Mouse (Mus musculus) E14TG2a.4 (cell line): ENCODE measurements around the gene Btnl9.

Experiments used
- H3K27me3 ChIP-seq: 2 replicates; pipeline ENCODE4 v1.6.1; 2014; ENCODE audit warnings: low read length, control low read depth; ENCODE audit not compliant: insufficient read depth
- H3K36me3 ChIP-seq: 2 replicates; pipeline ENCODE4 v1.6.1; 2014; ENCODE audit warnings: low read length, control low read depth; ENCODE audit not compliant: insufficient read depth
- H3K4me1 ChIP-seq: replicated peaks from 2 replicates; pipeline ENCODE4 v1.6.1; 2014; ENCODE audit warnings: low read depth, low read length, control low read depth
- H3K4me3 ChIP-seq: replicated peaks from 2 replicates; pipeline ENCODE4 v1.5.1; 2014; ENCODE audit warnings: mild to moderate bottlenecking, low read length
- H3K9me3 ChIP-seq: 2 replicates; pipeline ENCODE4 v1.6.1; 2014; ENCODE audit warnings: low read length, control low read depth
- CTCF ChIP-seq: conservative IDR thresholded peaks from 2 replicates; pipeline ENCODE4 v1.5.1; 2014; ENCODE audit warnings: low read length
- NANOG ChIP-seq: IDR thresholded peaks from 2 replicates; pipeline ENCODE4 v1.6.1; 2014; ENCODE audit warnings: borderline replicate concordance, low read length, mixed read lengths
- POU5F1 ChIP-seq: IDR thresholded peaks from 2 replicates; pipeline ENCODE4 v1.6.1; 2014; ENCODE audit warnings: low read length, borderline replicate concordance

Gene Btnl9

GRCm38 (mm10) chr11:49186955-49187488 is at the start of gene Btnl9:
Btnl9 (minus strand) TSS chr11:49187159.
- Histone ChIP-seq H3K27me3 (peaks cover 33% of the 10 kb centered on the region), H3K9me3 (no peaks in the 10 kb centered on the region), H3K4me3 (peak within 1 kb of the TSS; percentile 39), H3K36me3 (no peaks in the 10 kb centered on the region), H3K4me1 (peaks cover 11% of the 10 kb centered on the region)
- no peak for TF ChIP-seq POU5F1
- no peak for TF ChIP-seq CTCF
- TF ChIP-seq NANOG: no peak

DNA sequence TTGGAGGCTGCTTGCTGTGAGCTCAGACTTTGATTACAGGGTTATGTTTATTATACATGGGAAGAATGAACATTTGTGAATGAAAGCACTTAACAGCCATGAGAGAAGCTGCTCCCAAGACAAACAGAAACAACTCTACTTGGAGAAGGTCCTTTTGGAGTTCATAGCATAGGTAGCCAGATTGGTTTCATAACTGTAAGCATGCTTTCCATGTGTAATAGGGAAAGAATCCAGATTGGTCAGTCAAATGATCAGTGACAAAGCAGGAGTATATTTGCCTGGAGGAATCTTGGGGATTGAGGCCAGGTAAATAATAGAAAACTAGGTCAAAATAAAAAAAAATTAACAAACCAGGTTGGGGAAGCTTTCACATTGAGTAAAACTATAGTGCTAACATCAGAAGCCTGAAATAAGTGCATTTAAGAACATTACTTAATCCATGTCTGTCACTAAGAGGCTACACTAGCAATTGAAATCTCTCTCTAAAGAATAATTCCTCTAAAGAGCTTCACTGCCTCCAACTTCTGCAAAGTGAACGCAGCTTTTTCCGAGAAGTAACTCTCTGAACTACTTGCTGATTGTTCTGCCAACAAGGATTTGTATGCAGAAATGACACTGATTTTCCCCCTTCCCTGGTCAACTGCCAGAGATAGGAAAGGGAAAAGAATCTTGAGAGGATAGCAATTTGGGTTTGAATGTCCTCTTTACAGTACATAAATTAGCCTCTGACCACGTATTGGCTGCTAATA is 48.7 kb upstream of the Btnl9 start:
- Histone ChIP-seq H3K27me3 (peaks cover 3% of the 10 kb centered on the region; the same call in 1 of the 2 replicates), H3K9me3 (no peaks in the 10 kb centered on the region), H3K4me1 (no peaks in the 10 kb centered on the region), H3K4me3 (no peak overlapping the region), H3K36me3 (no peaks in the 10 kb centered on the region)
- TF ChIP-seq NANOG (no peak), CTCF (no peak), POU5F1 (no peak)

- H3K4me1 ChIP-seq: no peaks in the 10 kb centered on the region
- peaks cover 3% of the 10 kb centered on the region; the same call in 1 of the 2 replicates for H3K27me3 ChIP-seq
- TF ChIP-seq NANOG (no peak), CTCF (no peak), POU5F1 (no peak)
- no peaks in the 10 kb centered on the region for H3K9me3 ChIP-seq
- no peaks in the 10 kb centered on the region for H3K36me3 ChIP-seq
- no peak overlapping the region for H3K4me3 ChIP-seq
Observed at GRCm38 (mm10) chr11:49232781-49233180, 45.8 kb upstream of the Btnl9 start.

GRCm38 (mm10) chr11:49224455-49224854 is 37.5 kb upstream of the Btnl9 start:
- Histone ChIP-seq H3K4me1 (no peaks in the 10 kb centered on the region), H3K4me3 (no peak overlapping the region), H3K9me3 (no peaks in the 10 kb centered on the region), H3K36me3 (no peaks in the 10 kb centered on the region), H3K27me3 (no peaks in the 10 kb centered on the region; the same call in 1 of the 2 replicates)
- no peak for TF ChIP-seq POU5F1
- no peak for TF ChIP-seq CTCF
- no peak for TF ChIP-seq NANOG

GRCm38 (mm10) chr11:49219271-49219670 is 32.3 kb upstream of the Btnl9 start:
- H3K4me3 ChIP-seq: no peak overlapping the region
- no peaks in the 10 kb centered on the region for H3K9me3 ChIP-seq
- H3K27me3 ChIP-seq: no peaks in the 10 kb centered on the region
- H3K4me1 ChIP-seq: no peaks in the 10 kb centered on the region
- no peak for TF ChIP-seq CTCF
- no peak for TF ChIP-seq NANOG
- TF ChIP-seq POU5F1: no peak
- H3K36me3 ChIP-seq: peaks cover 37% of the 10 kb centered on the region

- Histone ChIP-seq H3K4me3 (no peak overlapping the region), H3K9me3 (no peaks in the 10 kb centered on the region), H3K36me3 (peaks cover 53% of the 10 kb centered on the region), H3K27me3 (no peaks in the 10 kb centered on the region), H3K4me1 (peaks cover 7% of the 10 kb centered on the region; the same call in 1 of the 2 replicates)
- TF ChIP-seq CTCF (no peak), POU5F1 (no peak), NANOG (no peak)
Observed at GRCm38 (mm10) chr11:49213505-49213904, 26.5 kb upstream of the Btnl9 start.

DNA sequence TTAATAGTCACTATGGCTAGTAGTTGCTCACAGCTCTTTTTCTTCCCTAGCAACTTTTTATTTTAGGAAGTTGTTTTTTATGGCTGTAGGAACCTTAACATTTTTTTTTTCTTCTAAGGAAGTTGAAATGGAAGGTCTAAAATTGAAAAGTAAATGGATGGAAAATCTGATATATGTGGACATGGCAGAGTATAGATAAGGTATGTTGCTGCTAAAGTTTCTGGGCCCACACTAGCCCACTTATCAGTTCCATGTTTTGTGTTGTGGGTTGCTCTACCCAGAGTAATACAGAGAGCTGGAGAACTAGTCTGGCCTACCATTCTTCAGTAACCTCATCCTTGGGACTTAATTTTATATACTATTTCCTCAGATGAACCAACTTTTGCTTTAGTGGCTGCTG is 25.6 kb upstream of the Btnl9 start:
- H3K36me3 ChIP-seq: peaks cover 50% of the 10 kb centered on the region
- TF ChIP-seq CTCF (no peak), POU5F1 (no peak), NANOG (no peak)

DNA sequence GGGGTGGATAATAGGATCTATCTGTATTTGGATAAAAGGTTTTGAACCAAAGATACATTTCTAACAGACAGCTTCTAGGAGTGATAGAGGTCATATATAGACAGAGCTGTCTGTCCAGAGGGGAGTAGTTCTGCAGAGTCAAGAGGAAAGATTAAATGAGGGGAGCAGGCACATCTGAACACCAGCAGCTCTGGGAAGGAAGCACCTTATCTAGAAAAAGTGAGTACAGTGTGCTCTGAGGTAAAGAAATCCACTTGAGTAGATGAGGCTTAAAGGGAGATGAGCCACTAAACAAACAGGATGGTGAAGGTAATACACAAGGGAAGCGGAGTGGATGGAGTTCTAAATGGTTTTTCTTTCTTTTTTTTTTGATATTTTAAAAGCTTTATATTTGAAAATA is 20.5 kb upstream of the Btnl9 start:
- H3K9me3 ChIP-seq: no peaks in the 10 kb centered on the region
- H3K36me3 ChIP-seq: peaks cover 20% of the 10 kb centered on the region
- no peak overlapping the region for H3K4me3 ChIP-seq
- H3K27me3 ChIP-seq: no peaks in the 10 kb centered on the region
- H3K4me1 ChIP-seq: peaks cover 28% of the 10 kb centered on the region
- TF ChIP-seq CTCF: no peak
- TF ChIP-seq NANOG: no peak
- TF ChIP-seq POU5F1: no peak

More for the DNA sequence above, 25.6 kb upstream of the Btnl9 start:
- Histone ChIP-seq H3K4me3 (no peak overlapping the region), H3K9me3 (no peaks in the 10 kb centered on the region), H3K4me1 (peaks cover 10% of the 10 kb centered on the region), H3K27me3 (no peaks in the 10 kb centered on the region)
